Comparison of ENCODE assay signal across 9 mouse cellular contexts in the genomic region with DNA sequence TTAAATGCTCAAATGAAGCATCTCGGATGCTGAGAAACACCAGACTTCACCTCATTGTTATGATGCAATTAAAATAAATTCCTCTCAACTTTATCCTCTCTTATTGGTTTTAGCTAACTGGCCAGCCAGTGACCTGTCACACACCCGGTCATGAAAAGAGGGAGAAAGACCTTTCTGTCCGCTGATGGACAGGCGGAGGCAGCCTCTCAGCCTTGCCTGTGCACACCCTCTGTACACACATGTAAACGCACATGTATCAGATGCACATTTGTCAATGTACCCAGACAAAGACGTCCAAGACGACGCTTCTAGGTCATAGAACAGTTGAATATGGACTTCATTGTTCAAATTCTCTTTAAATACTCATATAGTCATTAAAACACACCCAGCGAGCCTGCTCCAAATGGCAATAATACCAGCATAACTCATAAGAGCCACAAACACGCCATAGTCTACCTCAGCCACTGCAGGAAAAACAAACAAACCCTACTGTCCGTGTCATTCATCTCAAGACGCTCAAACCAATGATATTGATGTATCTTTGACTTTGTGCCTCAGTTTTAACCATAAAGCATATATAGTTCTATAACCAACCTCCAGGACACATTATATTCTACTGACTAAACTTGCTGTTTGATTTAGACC. TPM values are rescaled to one million over a fixed set of nuclear protein-coding genes. Genes with fewer than 3 reads are reported as not detected.
A peak's percentile ranks its signal among the peaks of the same experiment; 100 is the strongest.
DNase-seq lines count a peak whose midpoint lies in the region; ATAC-seq and TF ChIP-seq lines count a peak whose summit lies in the region.
"Had no signal": no experiment of that assay in that cellular context is flagged by ENCODE, and none has a peak within 500 bp of the region (broad histone marks: within the 10 kb centered on the region; RNA-seq: fewer than 3 reads in every experiment).

No protein-coding gene starts in this region.

- intact Hi-C loops in gastrocnemius, adult 2 months (cut with DNase I) = loop anchor here (2.0 to 10.0 kb wide), 3 partner anchors 16 to 1052 kb away; no protein-coding TSS in a partner anchor
- intact Hi-C loops in left cerebral cortex, postnatal 36 days (cut with DNase I) = loop anchor here (5.0 to 10.0 kb wide), 2 partner anchors 1022 to 1050 kb away; no protein-coding TSS in a partner anchor

- peaks cover 67% of the 10 kb centered on the region for H3K27me3 ChIP-seq in embryonic facial prominence, embryonic 13.5 days
- H3K27me3 ChIP-seq in intestine, postnatal 0 days (replicated peaks; ENCODE audit: control insufficient read depth, insufficient read depth, low read length) = peaks cover 11% of the 10 kb centered on the region
- peaks cover 28% of the 10 kb centered on the region for H3K27me3 ChIP-seq in midbrain, embryonic 11.5 days (ENCODE audit: control insufficient read depth, insufficient read depth, low read length)

- peak overlapping the region; percentile 94 for H3K4me3 ChIP-seq in gastrocnemius, adult 2 months
- H3K4me3 ChIP-seq in embryonic facial prominence, embryonic 13.5 days = peak overlapping the region; percentile 71
- peak overlapping the region; percentile 81 for H3K4me3 ChIP-seq in intestine, postnatal 0 days (ENCODE audit: low read depth, low read length)
- H3K4me3 ChIP-seq in midbrain, embryonic 11.5 days (ENCODE audit: low read depth, low read length) = peak overlapping the region; percentile 91

- peak overlapping the region; percentile 94 for H3K27ac ChIP-seq in gastrocnemius, adult 2 months
- H3K27ac ChIP-seq in embryonic facial prominence, embryonic 13.5 days = no peak overlapping the region
- H3K27ac ChIP-seq in intestine, postnatal 0 days (ENCODE audit: low read depth, low read length) = no peak overlapping the region
- H3K27ac ChIP-seq in midbrain, embryonic 11.5 days (ENCODE audit: low read depth, low read length) = peak overlapping the region; percentile 85

- no peak for TF ChIP-seq CTCF in gastrocnemius, adult 2 months (IDR thresholded peaks at IDR 0.05)
- no peak for TF ChIP-seq CTCF in intestine, postnatal 0 days (IDR thresholded peaks at IDR 0.05; ENCODE audit: low read depth)

- no peak for DNase-seq in gastrocnemius, adult 2 months
- DNase-seq in gastrocnemius, adult 8-10 months (ENCODE audit: low spot score in 2 of 2) = no peak
- DNase-seq in midbrain, embryonic 11.5 days (ENCODE audit: low spot score, missing footprints) = peak; percentile 96
- no peak for DNase-seq in ovary, adult 18-20 months (ENCODE audit: low spot score)
- DNase-seq in left cerebral cortex, postnatal 36 days (ENCODE audit: low spot score in 2 of 2) = no peak

- no peaks in the 10 kb centered on the region for H3K36me3 ChIP-seq in embryonic facial prominence, embryonic 13.5 days
- H3K36me3 ChIP-seq in intestine, postnatal 0 days (ENCODE audit: control insufficient read depth, insufficient read depth) = no peaks in the 10 kb centered on the region
- no peaks in the 10 kb centered on the region; the same call in 1 of the 2 replicates for H3K36me3 ChIP-seq in midbrain, embryonic 11.5 days (ENCODE audit: control insufficient read depth, insufficient read depth, low read length)

- H3K9me3 ChIP-seq in embryonic facial prominence, embryonic 13.5 days = no peaks in the 10 kb centered on the region
- H3K9me3 ChIP-seq in intestine, postnatal 0 days (ENCODE audit: control insufficient read depth) = no peaks in the 10 kb centered on the region
- no peaks in the 10 kb centered on the region for H3K9me3 ChIP-seq in midbrain, embryonic 11.5 days (ENCODE audit: control insufficient read depth, low read length)

- ATAC-seq in embryonic facial prominence, embryonic 13.5 days (ENCODE audit: insufficient number of reproducible peaks, insufficient read depth, low FRiP score, low TSS enrichment, low read depth) = no peak
- ATAC-seq in intestine, postnatal 0 days = no peak
- ATAC-seq in midbrain, embryonic 11.5 days (ENCODE audit: low FRiP score) = no peak
- no peak for ATAC-seq in CD4-positive, CD25-positive, alpha-beta regulatory T cell, adult 4 months

- peak overlapping the region; percentile 82 for H3K4me2 ChIP-seq in embryonic facial prominence, embryonic 13.5 days
- H3K4me2 ChIP-seq in intestine, postnatal 0 days (replicated peaks; ENCODE audit: low read depth) = peak overlapping the region; percentile 100
- H3K4me2 ChIP-seq in midbrain, embryonic 11.5 days = peak overlapping the region; percentile 72

- peak overlapping the region; percentile 70 for H3K9ac ChIP-seq in embryonic facial prominence, embryonic 13.5 days
- no peak overlapping the region for H3K9ac ChIP-seq in intestine, postnatal 0 days (ENCODE audit: low read depth, low read length)
- H3K9ac ChIP-seq in midbrain, embryonic 11.5 days (ENCODE audit: low read length) = peak overlapping the region; percentile 98

- 11% methylated on average over 12 of the region's 12 CpGs for WGBS in embryonic facial prominence, embryonic 13.5 days
- 51% methylated on average over 12 of the region's 12 CpGs for WGBS in intestine, postnatal 0 days
- WGBS in midbrain, embryonic 11.5 days = 1% methylated on average over 12 of the region's 12 CpGs

- H3K4me1 ChIP-seq in embryonic facial prominence, embryonic 13.5 days = peaks cover 23% of the 10 kb centered on the region
- H3K4me1 ChIP-seq in intestine, postnatal 0 days (replicated peaks; ENCODE audit: control insufficient read depth, insufficient read depth, low read length) = no peaks in the 10 kb centered on the region
- H3K4me1 ChIP-seq in midbrain, embryonic 11.5 days (ENCODE audit: control insufficient read depth, insufficient read depth, low read length) = 0 out of 2 replicates have a peak, but pooled peaks cover 2% of the 10 kb centered on the region

RNA-seq across cellular contexts. Expression of gene Nr2f2, which starts 3.9 kb away (rescaled TPM):
- total RNA-seq in gastrocnemius, adult 2 months (2021) = 10 to 100 TPM; 15.8 to 16.2 TPM
- 10 to 100 TPM; 18.0 to 21.0 (median 20.2) TPM for total RNA-seq in gastrocnemius, adult 8-10 months (2022)
- 36.0 and 42.9 TPM in 2 replicates for polyA plus RNA-seq in embryonic facial prominence, embryonic 13.5 days (2015; fragmentation: Nextera tagmentation; extraction: Ambion mirVana)
- polyA plus RNA-seq in intestine, postnatal 0 days (2015; fragmentation: Nextera tagmentation; extraction: Ambion mirVana) = 17.9 and 19.1 TPM in 2 replicates
- polyA plus RNA-seq in midbrain, embryonic 11.5 days (2014; fragmentation: Nextera tagmentation; extraction: Ambion mirVana) = 114 and 122 TPM in 2 replicates
- total RNA-seq in left cerebral cortex, postnatal 36 days (2021) = 10 to 100 TPM; 24.8 to 41.3 TPM
- polyA plus RNA-seq in CD4-positive, CD25-positive, alpha-beta regulatory T cell, adult 4 months (2017; shearing (Covaris generic)) = not detected
- total RNA-seq: neutrophil, adult 5-6 weeks had no signal

Comparison
In these comparisons a context has a peak if more than half of its experiments do, and no peak if none do; other contexts are left out.
1. H3K27ac ChIP-seq: peak in gastrocnemius, adult 2 months (single experiment) and midbrain, embryonic 11.5 days (single experiment); none in embryonic facial prominence, embryonic 13.5 days (single experiment) and intestine, postnatal 0 days (single experiment).
2. RNA of gene Nr2f2, which starts 3.9 kb away (polyA plus RNA-seq): 114 to 122 TPM in midbrain, embryonic 11.5 days, 36.0 to 42.9 TPM in embryonic facial prominence, embryonic 13.5 days and 17.9 to 19.1 TPM in intestine, postnatal 0 days; not detected in CD4-positive, CD25-positive, alpha-beta regulatory T cell, adult 4 months; every median in the first group is over 10 times any median in the second.
3. Peak in every context shown above with its lines, with median percentiles within 50 percentile points of each other: H3K4me3 ChIP-seq and H3K4me2 ChIP-seq.